12 mouse cellular contexts compared by ENCODE assay signal in genomic region chr9:115665337-115666004, GRCm38 (mm10).
DNase-seq lines count a peak whose midpoint lies in the region; ATAC-seq lines count a peak whose summit lies in the region.
"Had no signal": no experiment of that assay in that cellular context is flagged by ENCODE, and none has a peak within 500 bp of the region (broad histone marks: within the 10 kb centered on the region; RNA-seq: fewer than 3 reads in every experiment).

No protein-coding gene starts in this region.

- WGBS in kidney, embryonic 14.5 days, result 25% methylated on average over 5 of the region's 5 CpGs
- 29% methylated on average over 5 of the region's 5 CpGs for WGBS in lung, embryonic 16.5 days
- 42% methylated on average over 5 of the region's 5 CpGs for WGBS in midbrain, embryonic 13.5 days

- H3K9ac ChIP-seq in kidney, embryonic 14.5 days (ENCODE audit: low read depth, low read length), result no peak overlapping the region
- H3K9ac ChIP-seq in lung, embryonic 16.5 days (ENCODE audit: low read length), result no peak overlapping the region
- H3K9ac ChIP-seq in midbrain, embryonic 13.5 days (replicated peaks), result no peak overlapping the region
- H3K9ac ChIP-seq: limb, embryonic 13.5 days had no signal

- intact Hi-C loops in heart, postnatal 14 days (cut with DNase I), result no loop called here

- ATAC-seq in kidney, embryonic 14.5 days (ENCODE audit: low FRiP score, low TSS enrichment), result no peak
- peak; percentile 59; the same call in 1 of the 2 replicates for ATAC-seq in lung, embryonic 16.5 days (ENCODE audit: low read depth)
- ATAC-seq in midbrain, embryonic 13.5 days, result no peak

- DNase-seq in kidney, adult 11 months, result peak; percentile 24
- peak; percentile 94 for DNase-seq in heart, adult 11 months
- DNase-seq in heart, postnatal 14 days, result peak; percentile 3 to 12
- no peak for DNase-seq in right cerebral cortex, adult 2 months (ENCODE audit: low spot score in 2 of 2)
- DNase-seq in cerebellum, postnatal 36 days, result no peak
- DNase-seq: right cerebral cortex, postnatal 4 days had no signal

- H3K27me3 ChIP-seq in kidney, embryonic 14.5 days (ENCODE audit: control insufficient read depth, insufficient read depth, low read length), result no peaks in the 10 kb centered on the region
- H3K27me3 ChIP-seq in lung, embryonic 16.5 days (ENCODE audit: control insufficient read depth, insufficient read depth, low read depth, low read length), result no peaks in the 10 kb centered on the region
- no peaks in the 10 kb centered on the region for H3K27me3 ChIP-seq in midbrain, embryonic 13.5 days
- H3K27me3 ChIP-seq: limb, embryonic 13.5 days had no signal

- H3K4me1 ChIP-seq in kidney, embryonic 14.5 days (ENCODE audit: control insufficient read depth, insufficient read depth, low read length), result peaks cover 10% of the 10 kb centered on the region
- H3K4me1 ChIP-seq in lung, embryonic 16.5 days (replicated peaks; ENCODE audit: control insufficient read depth, insufficient read depth, low read length), result no peaks in the 10 kb centered on the region
- no peaks in the 10 kb centered on the region for H3K4me1 ChIP-seq in midbrain, embryonic 13.5 days (replicated peaks)
- H3K4me1 ChIP-seq: limb, embryonic 13.5 days had no signal

- no peak overlapping the region for H3K4me2 ChIP-seq in kidney, embryonic 14.5 days (replicated peaks; ENCODE audit: low read depth, low read length)
- H3K4me2 ChIP-seq in lung, embryonic 16.5 days (ENCODE audit: low read depth, low read length), result no peak overlapping the region
- H3K4me2 ChIP-seq in midbrain, embryonic 13.5 days (replicated peaks), result no peak overlapping the region
- H3K4me2 ChIP-seq: limb, embryonic 13.5 days had no signal

- no peak overlapping the region for H3K4me3 ChIP-seq in kidney, embryonic 14.5 days (ENCODE audit: low read length)
- H3K4me3 ChIP-seq in lung, embryonic 16.5 days (ENCODE audit: low read length), result no peak overlapping the region
- H3K4me3 ChIP-seq in midbrain, embryonic 13.5 days (replicated peaks), result no peak overlapping the region
- H3K4me3 ChIP-seq: erythroblast, embryonic 14.5 days; limb, embryonic 13.5 days; myocyte had no signal

- H3K9me3 ChIP-seq in kidney, embryonic 14.5 days (ENCODE audit: control insufficient read depth, low read length), result no peaks in the 10 kb centered on the region
- no peaks in the 10 kb centered on the region for H3K9me3 ChIP-seq in lung, embryonic 16.5 days (ENCODE audit: control insufficient read depth, low read length)
- no peaks in the 10 kb centered on the region for H3K9me3 ChIP-seq in midbrain, embryonic 13.5 days
- H3K9me3 ChIP-seq: limb, embryonic 13.5 days had no signal

- no peak overlapping the region; the same call in 1 of the 2 replicates for H3K27ac ChIP-seq in kidney, embryonic 14.5 days (ENCODE audit: low read depth, low read length)
- peak overlapping the region; percentile 39; the same call in 1 of the 2 replicates for H3K27ac ChIP-seq in lung, embryonic 16.5 days (ENCODE audit: low read length)
- no peak overlapping the region for H3K27ac ChIP-seq in midbrain, embryonic 13.5 days
- H3K27ac ChIP-seq: limb, embryonic 13.5 days had no signal

- no peaks in the 10 kb centered on the region for H3K36me3 ChIP-seq in kidney, embryonic 14.5 days (ENCODE audit: control insufficient read depth, insufficient read depth, low read length)
- no peaks in the 10 kb centered on the region for H3K36me3 ChIP-seq in lung, embryonic 16.5 days (ENCODE audit: control insufficient read depth, insufficient read depth, low read length)
- H3K36me3 ChIP-seq in midbrain, embryonic 13.5 days, result no peaks in the 10 kb centered on the region
- H3K36me3 ChIP-seq: limb, embryonic 13.5 days had no signal

Comparison
In these comparisons a context has a peak if more than half of its experiments do, and no peak if none do; other contexts are left out.
1. DNase-seq: peak in kidney, adult 11 months (single experiment), heart, adult 11 months (single experiment) and heart, postnatal 14 days (2 of 2); none in right cerebral cortex, adult 2 months (0 of 2) and cerebellum, postnatal 36 days (0 of 2).